In the genomic region with DNA sequence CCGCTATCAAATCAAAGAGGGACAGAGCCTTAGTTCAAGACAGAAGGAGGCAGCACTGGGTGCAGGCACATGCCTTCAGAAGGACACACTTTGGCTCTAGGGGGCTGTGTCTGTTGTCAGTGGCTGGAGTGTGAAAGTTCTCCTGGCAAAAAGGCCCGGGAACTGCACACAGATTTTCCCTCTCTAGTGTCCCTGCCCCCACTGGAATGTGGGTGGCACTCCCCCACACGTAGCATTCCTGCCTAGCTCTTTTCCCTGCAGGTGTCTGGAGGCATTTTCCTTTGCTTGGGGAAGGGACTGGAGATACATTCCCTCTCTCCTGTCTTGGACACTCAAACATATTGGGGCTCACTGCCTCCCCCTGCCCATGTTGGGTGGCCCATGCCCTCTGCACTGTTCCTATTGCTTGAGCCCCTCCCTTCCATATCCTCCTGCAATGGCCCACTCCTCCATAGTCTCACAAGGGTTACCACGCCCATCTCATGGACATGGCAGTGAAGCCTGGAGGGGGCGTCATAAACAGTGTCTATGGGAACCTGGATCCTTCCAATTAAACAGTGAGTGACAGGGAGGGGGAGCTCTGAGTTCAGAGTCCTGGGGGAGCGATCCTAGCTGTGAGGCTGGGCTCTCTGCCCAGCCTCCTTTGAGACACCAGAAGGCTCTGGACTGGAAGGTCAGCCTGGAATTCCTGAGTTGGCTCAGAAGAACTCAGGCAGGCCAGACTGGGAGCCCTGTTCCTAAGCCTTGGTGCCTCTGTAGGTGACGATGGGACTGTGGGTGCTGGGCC, we compare ENCODE assay signal across 12 mouse cellular contexts. TPM values are rescaled to one million over a fixed set of nuclear protein-coding genes. Genes with fewer than 3 reads are reported as not detected.
A peak's percentile ranks its signal among the peaks of the same experiment; 100 is the strongest.
DNase-seq lines count a peak whose midpoint lies in the region; ATAC-seq and TF ChIP-seq lines count a peak whose summit lies in the region.
"Had no signal": no experiment of that assay in that cellular context is flagged by ENCODE, and none has a peak within 500 bp of the region (broad histone marks: within the 10 kb centered on the region; RNA-seq: fewer than 3 reads in every experiment).

No protein-coding gene starts in this region.

- no peaks in the 10 kb centered on the region for H3K36me3 ChIP-seq in lung, postnatal 0 days (ENCODE audit: insufficient read depth, low read length)
- peaks cover 22% of the 10 kb centered on the region for H3K36me3 ChIP-seq in forebrain, embryonic 14.5 days (ENCODE audit: control insufficient read depth, insufficient read depth, low read length)

- no peak overlapping the region for H3K27ac ChIP-seq in lung, postnatal 0 days (ENCODE audit: low read length)
- 0 out of 2 replicates have a peak overlapping the region, but pooled peaks have one; percentile 39 for H3K27ac ChIP-seq in forebrain, embryonic 14.5 days (ENCODE audit: low read depth, low read length)
- H3K27ac ChIP-seq: left cerebral cortex, adult 2 months had no signal

- no peak for DNase-seq in cerebellum, postnatal 4 days (ENCODE audit: low spot score in 2 of 2)
- peak; percentile 62 for DNase-seq in lung, postnatal 0 days (ENCODE audit: low spot score)
- no peak for DNase-seq in lung, postnatal 25 days (ENCODE audit: low spot score)
- DNase-seq in forebrain, embryonic 14.5 days (ENCODE audit: low spot score), result peak; percentile 86
- peak; percentile 63 to 78 for DNase-seq in kidney, postnatal 4 days
- no peak for DNase-seq in gastrocnemius, postnatal 4 days (ENCODE audit: low spot score in 2 of 2)
- no peak for DNase-seq in embryo, embryonic 11 days
- DNase-seq: gastrocnemius, postnatal 10 days; liver, postnatal 0 days had no signal

- no peak overlapping the region for H3K9ac ChIP-seq in lung, postnatal 0 days (replicated peaks; ENCODE audit: low read depth)
- H3K9ac ChIP-seq in forebrain, embryonic 14.5 days (ENCODE audit: low read length), result no peak overlapping the region
- H3K9ac ChIP-seq: liver, postnatal 0 days had no signal

- no peak; the same call in 1 of the 2 replicates for TF ChIP-seq CTCF in lung, postnatal 0 days (IDR thresholded peaks at IDR 0.05)

- WGBS in lung, postnatal 0 days, result 44% methylated on average over 7 of the region's 7 CpGs
- WGBS in forebrain, embryonic 14.5 days, result 54% methylated on average over 7 of the region's 7 CpGs

- no peaks in the 10 kb centered on the region for H3K4me1 ChIP-seq in lung, postnatal 0 days (ENCODE audit: insufficient read depth, low read depth, low read length)
- peaks cover 6% of the 10 kb centered on the region for H3K4me1 ChIP-seq in forebrain, embryonic 14.5 days (ENCODE audit: control insufficient read depth, insufficient read depth, low read length)

- peak; percentile 63 for ATAC-seq in cerebellum, adult (ENCODE audit: insufficient number of reproducible peaks, low FRiP score, low TSS enrichment)
- peak; percentile 65 for ATAC-seq in lung, postnatal 0 days
- ATAC-seq in forebrain, embryonic 14.5 days, result peak; percentile 63
- ATAC-seq: liver, postnatal 0 days had no signal

- H3K9me3 ChIP-seq in lung, postnatal 0 days (ENCODE audit: low read length), result no peaks in the 10 kb centered on the region
- H3K9me3 ChIP-seq in forebrain, embryonic 14.5 days (replicated peaks; ENCODE audit: control insufficient read depth, low read length), result 0 out of 2 replicates have a peak, but pooled peaks cover 3% of the 10 kb centered on the region

- no peak overlapping the region for H3K4me3 ChIP-seq in lung, postnatal 0 days (ENCODE audit: low read depth, low read length)
- H3K4me3 ChIP-seq in forebrain, embryonic 14.5 days (ENCODE audit: low read depth, low read length), result no peak overlapping the region
- H3K4me3 ChIP-seq: left cerebral cortex, adult 2 months had no signal

- H3K4me2 ChIP-seq in lung, postnatal 0 days (replicated peaks; ENCODE audit: low read depth, low read length), result no peak overlapping the region
- H3K4me2 ChIP-seq in forebrain, embryonic 14.5 days (ENCODE audit: low read length), result no peak overlapping the region

- TF ChIP-seq EP300 in lung, postnatal 0 days (IDR thresholded peaks at IDR 0.05), result no peak

- H3K27me3 ChIP-seq in lung, postnatal 0 days (replicated peaks; ENCODE audit: insufficient read depth, low read length), result 0 out of 2 replicates have a peak, but pooled peaks cover 6% of the 10 kb centered on the region
- H3K27me3 ChIP-seq in forebrain, embryonic 14.5 days (replicated peaks; ENCODE audit: control insufficient read depth, insufficient read depth, low read length), result no peaks in the 10 kb centered on the region

RNA-seq across cellular contexts. Expression of gene Crb2, which starts 12.3 kb away (rescaled TPM):
- polyA plus RNA-seq in lung, postnatal 0 days (2015; fragmentation: Nextera tagmentation; extraction: Ambion mirVana), result 0.39 and 0.40 TPM in 2 replicates
- polyA plus RNA-seq in forebrain, embryonic 14.5 days (2014; fragmentation: Nextera tagmentation; extraction: Ambion mirVana), result 4.0 and 4.2 TPM in 2 replicates
- under 1 TPM; 0.37 to 0.70 TPM for total RNA-seq in gastrocnemius, postnatal 4 days (2021)
- total RNA-seq: common myeloid progenitor, adult 5-6 weeks had no signal

Comparison
In these comparisons a context has a peak if more than half of its experiments do, and no peak if none do; other contexts are left out.
1. DNase-seq: peak in lung, postnatal 0 days (single experiment), forebrain, embryonic 14.5 days (single experiment) and kidney, postnatal 4 days (2 of 2); none in cerebellum, postnatal 4 days (0 of 2), lung, postnatal 25 days (single experiment), gastrocnemius, postnatal 4 days (0 of 2) and embryo, embryonic 11 days (single experiment).
2. Peak in every context shown above with its lines, with median percentiles within 50 percentile points of each other: ATAC-seq.